In genomic region chr9:61284201-61285021, GRCm38 (mm10) we compare ENCODE assay signal across 12 mouse cellular contexts.
DNase-seq lines count a peak whose midpoint lies in the region; ATAC-seq and TF ChIP-seq lines count a peak whose summit lies in the region.
"Had no signal": no experiment of that assay in that cellular context is flagged by ENCODE, and none has a peak within 500 bp of the region (broad histone marks: within the 10 kb centered on the region; RNA-seq: fewer than 3 reads in every experiment).

No protein-coding gene starts in this region.

- H3K4me1 ChIP-seq in kidney, embryonic 14.5 days (ENCODE audit: control insufficient read depth, insufficient read depth, low read length), result peaks cover 10% of the 10 kb centered on the region
- peaks cover 10% of the 10 kb centered on the region for H3K4me1 ChIP-seq in hindbrain, postnatal 0 days (ENCODE audit: insufficient read depth, low read length)
- H3K4me1 ChIP-seq in intestine, postnatal 0 days (replicated peaks; ENCODE audit: control insufficient read depth, insufficient read depth, low read length), result no peaks in the 10 kb centered on the region
- H3K4me1 ChIP-seq: intestine, embryonic 15.5 days had no signal

- no peaks in the 10 kb centered on the region for H3K36me3 ChIP-seq in kidney, embryonic 14.5 days (ENCODE audit: control insufficient read depth, insufficient read depth, low read length)
- no peaks in the 10 kb centered on the region for H3K36me3 ChIP-seq in hindbrain, postnatal 0 days (ENCODE audit: insufficient read depth, low read length)
- no peaks in the 10 kb centered on the region for H3K36me3 ChIP-seq in intestine, postnatal 0 days (ENCODE audit: control insufficient read depth, insufficient read depth)
- H3K36me3 ChIP-seq: G1E; intestine, embryonic 15.5 days had no signal

- WGBS in kidney, embryonic 14.5 days, result 70% methylated on average over 8 of the region's 8 CpGs
- 64% methylated on average over 8 of the region's 8 CpGs for WGBS in hindbrain, postnatal 0 days
- WGBS in intestine, postnatal 0 days, result 86% methylated on average over 8 of the region's 8 CpGs

- H3K4me3 ChIP-seq in kidney, embryonic 14.5 days (ENCODE audit: low read length), result no peak overlapping the region
- no peak overlapping the region for H3K4me3 ChIP-seq in hindbrain, postnatal 0 days (ENCODE audit: low read length)
- H3K4me3 ChIP-seq in intestine, postnatal 0 days (ENCODE audit: low read depth, low read length), result no peak overlapping the region
- H3K4me3 ChIP-seq: intestine, embryonic 15.5 days had no signal

- H3K27me3 ChIP-seq in kidney, embryonic 14.5 days (ENCODE audit: control insufficient read depth, insufficient read depth, low read length), result 0 out of 2 replicates have a peak, but pooled peaks cover 4% of the 10 kb centered on the region
- no peaks in the 10 kb centered on the region; the same call in 1 of the 2 replicates for H3K27me3 ChIP-seq in hindbrain, postnatal 0 days (ENCODE audit: insufficient read depth, low read length)
- no peaks in the 10 kb centered on the region for H3K27me3 ChIP-seq in intestine, postnatal 0 days (replicated peaks; ENCODE audit: control insufficient read depth, insufficient read depth, low read length)

- H3K27ac ChIP-seq in kidney, embryonic 14.5 days (ENCODE audit: low read depth, low read length), result no peak overlapping the region
- H3K27ac ChIP-seq in hindbrain, postnatal 0 days, result no peak overlapping the region
- no peak overlapping the region for H3K27ac ChIP-seq in intestine, postnatal 0 days (ENCODE audit: low read depth, low read length)
- H3K27ac ChIP-seq: intestine, embryonic 15.5 days; liver, embryonic 14.5 days had no signal

- peak; percentile 87 to 88 for DNase-seq in kidney, adult 8-10 months
- DNase-seq in Muller cell, postnatal 12 days (ENCODE audit: inconsistent ontology term), result peak; percentile 89
- peak; percentile 79 for DNase-seq in hindbrain, postnatal 0 days (ENCODE audit: low spot score)
- no peak for DNase-seq in spleen, postnatal 4 days (ENCODE audit: low spot score in 2 of 2)
- DNase-seq: adrenal gland, postnatal 36 days; gastrocnemius, postnatal 14 days had no signal

- TF ChIP-seq CTCF in hindbrain, postnatal 0 days (IDR thresholded peaks at IDR 0.05; ENCODE audit: low read depth), result no peak
- no peak for TF ChIP-seq CTCF in intestine, postnatal 0 days (IDR thresholded peaks at IDR 0.05; ENCODE audit: low read depth)

- no peak overlapping the region for H3K9ac ChIP-seq in kidney, embryonic 14.5 days (ENCODE audit: low read depth, low read length)
- H3K9ac ChIP-seq in hindbrain, postnatal 0 days (replicated peaks; ENCODE audit: low read length), result no peak overlapping the region
- H3K9ac ChIP-seq in intestine, postnatal 0 days (ENCODE audit: low read depth, low read length), result no peak overlapping the region
- H3K9ac ChIP-seq: intestine, embryonic 15.5 days; liver, embryonic 14.5 days had no signal

- H3K9me3 ChIP-seq in kidney, embryonic 14.5 days (ENCODE audit: control insufficient read depth, low read length), result peaks cover 3% of the 10 kb centered on the region; the same call in 1 of the 2 replicates
- H3K9me3 ChIP-seq in hindbrain, postnatal 0 days (ENCODE audit: low read length), result no peaks in the 10 kb centered on the region
- no peaks in the 10 kb centered on the region for H3K9me3 ChIP-seq in intestine, postnatal 0 days (ENCODE audit: control insufficient read depth)
- H3K9me3 ChIP-seq: G1E; intestine, embryonic 15.5 days had no signal

- ATAC-seq in kidney, embryonic 14.5 days (ENCODE audit: low FRiP score, low TSS enrichment), result no peak
- ATAC-seq in cerebellum, adult (ENCODE audit: insufficient number of reproducible peaks, low FRiP score, low TSS enrichment), result peak; percentile 86
- ATAC-seq in hindbrain, postnatal 0 days, result no peak
- ATAC-seq in intestine, postnatal 0 days, result no peak
- ATAC-seq: intestine, embryonic 15.5 days had no signal

- H3K4me2 ChIP-seq in kidney, embryonic 14.5 days (replicated peaks; ENCODE audit: low read depth, low read length), result no peak overlapping the region
- H3K4me2 ChIP-seq in hindbrain, postnatal 0 days (ENCODE audit: low read depth, low read length), result no peak overlapping the region
- H3K4me2 ChIP-seq in intestine, postnatal 0 days (replicated peaks; ENCODE audit: low read depth), result no peak overlapping the region
- H3K4me2 ChIP-seq: intestine, embryonic 15.5 days had no signal

Comparison
In these comparisons a context has a peak if more than half of its experiments do, and no peak if none do; other contexts are left out.
1. DNase-seq: peak in kidney, adult 8-10 months (2 of 2), Muller cell, postnatal 12 days (single experiment) and hindbrain, postnatal 0 days (single experiment); none in spleen, postnatal 4 days (0 of 2).